Comparison of ENCODE assay signal across 8 mouse cellular contexts in the genomic region with DNA sequence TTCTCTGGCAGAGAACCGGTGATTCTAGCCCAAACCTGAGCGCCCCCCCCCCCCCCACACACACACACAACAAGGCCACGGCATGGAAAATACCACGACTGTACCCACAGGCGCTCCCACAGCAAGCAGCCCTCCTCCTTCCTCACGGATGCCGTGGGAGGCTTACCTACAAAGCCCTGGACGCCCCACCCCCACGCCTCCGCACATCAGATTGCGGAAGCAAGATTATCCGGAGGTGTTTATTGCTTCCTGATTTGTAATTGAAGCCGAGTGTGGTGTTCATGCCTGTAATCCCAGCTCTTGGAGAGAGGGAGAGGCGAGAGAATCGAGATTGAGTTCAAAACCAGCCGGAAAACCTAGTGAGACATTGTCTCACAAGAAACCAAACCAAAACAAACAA. TPM values are rescaled to one million over a fixed set of nuclear protein-coding genes. Genes with fewer than 3 reads are reported as not detected.
DNase-seq lines count a peak whose midpoint lies in the region; ATAC-seq lines count a peak whose summit lies in the region.

No protein-coding gene starts in this region.

- no peaks in the 10 kb centered on the region for H3K36me3 ChIP-seq in embryonic facial prominence, embryonic 14.5 days (ENCODE audit: control insufficient read depth, insufficient read depth, low read length)
- H3K36me3 ChIP-seq in intestine, embryonic 14.5 days (ENCODE audit: control insufficient read depth, insufficient read depth, low read length), result no peaks in the 10 kb centered on the region
- H3K36me3 ChIP-seq in stomach, embryonic 15.5 days, result no peaks in the 10 kb centered on the region

- no peaks in the 10 kb centered on the region for H3K9me3 ChIP-seq in embryonic facial prominence, embryonic 14.5 days (ENCODE audit: control insufficient read depth, low read length)
- no peaks in the 10 kb centered on the region for H3K9me3 ChIP-seq in intestine, embryonic 14.5 days (ENCODE audit: control insufficient read depth, low read length)
- no peaks in the 10 kb centered on the region for H3K9me3 ChIP-seq in stomach, embryonic 15.5 days

- peak; percentile 29 for DNase-seq in embryo, embryonic 10.5 days (ENCODE audit: low spot score)
- no peak for DNase-seq in embryo, embryonic 9.5 days (ENCODE audit: extremely low spot score)
- DNase-seq in CD4-positive, CD25-positive, alpha-beta regulatory T cell, adult 2 months (ENCODE audit: low read depth, low spot score), result peak; percentile 90
- DNase-seq in embryonic facial prominence, embryonic 14.5 days (ENCODE audit: low spot score), result peak; percentile 38
- no peak for DNase-seq in intestine, embryonic 14.5 days (ENCODE audit: low spot score)
- DNase-seq in lung, postnatal 25 days (ENCODE audit: low spot score), result peak; percentile 54

- peaks cover 20% of the 10 kb centered on the region for H3K4me1 ChIP-seq in embryonic facial prominence, embryonic 14.5 days (ENCODE audit: control insufficient read depth, insufficient read depth, low read length)
- H3K4me1 ChIP-seq in intestine, embryonic 14.5 days (replicated peaks; ENCODE audit: control insufficient read depth, insufficient read depth, low read length), result peaks cover 11% of the 10 kb centered on the region
- H3K4me1 ChIP-seq in stomach, embryonic 15.5 days, result peaks cover 29% of the 10 kb centered on the region

- H3K27ac ChIP-seq in embryonic facial prominence, embryonic 14.5 days (replicated peaks; ENCODE audit: low read depth, low read length), result no peak overlapping the region; the same call in 1 of the 2 replicates
- H3K27ac ChIP-seq in intestine, embryonic 14.5 days (ENCODE audit: low read depth), result no peak overlapping the region
- no peak overlapping the region for H3K27ac ChIP-seq in stomach, embryonic 15.5 days

- ATAC-seq in embryonic facial prominence, embryonic 14.5 days (ENCODE audit: low read depth), result no peak
- no peak for ATAC-seq in intestine, embryonic 14.5 days (replicated peaks; ENCODE audit: low FRiP score, low TSS enrichment, low read depth)
- no peak for ATAC-seq in stomach, embryonic 15.5 days (ENCODE audit: insufficient read depth, low FRiP score, low read depth)
- ATAC-seq in erythroblast, adult 5-6 weeks (replicated peaks; ENCODE audit: low FRiP score, poor library complexity, severe bottlenecking), result no peak

- peaks cover 45% of the 10 kb centered on the region for H3K27me3 ChIP-seq in embryonic facial prominence, embryonic 14.5 days (replicated peaks; ENCODE audit: control insufficient read depth, insufficient read depth, low read length)
- H3K27me3 ChIP-seq in intestine, embryonic 14.5 days (replicated peaks; ENCODE audit: control insufficient read depth, insufficient read depth, low read length), result peaks cover 53% of the 10 kb centered on the region
- peaks cover 63% of the 10 kb centered on the region for H3K27me3 ChIP-seq in stomach, embryonic 15.5 days (replicated peaks)

- peak overlapping the region; percentile 56 for H3K9ac ChIP-seq in embryonic facial prominence, embryonic 14.5 days (ENCODE audit: low read depth, low read length)
- H3K9ac ChIP-seq in intestine, embryonic 14.5 days (ENCODE audit: low read length), result no peak overlapping the region
- H3K9ac ChIP-seq in stomach, embryonic 15.5 days, result no peak overlapping the region

- H3K4me2 ChIP-seq in embryonic facial prominence, embryonic 14.5 days (ENCODE audit: low read depth, low read length), result peak overlapping the region; percentile 95
- H3K4me2 ChIP-seq in intestine, embryonic 14.5 days (ENCODE audit: low read length), result peak overlapping the region; percentile 47
- H3K4me2 ChIP-seq in stomach, embryonic 15.5 days, result peak overlapping the region; percentile 50

- WGBS in embryonic facial prominence, embryonic 14.5 days, result 8% methylated on average over 12 of the region's 16 CpGs
- WGBS in intestine, embryonic 14.5 days, result 10% methylated on average over 16 of the region's 16 CpGs
- 9% methylated on average over 15 of the region's 16 CpGs for WGBS in stomach, embryonic 15.5 days

- H3K4me3 ChIP-seq in embryonic facial prominence, embryonic 14.5 days (ENCODE audit: low read depth, low read length), result peak overlapping the region; percentile 30
- H3K4me3 ChIP-seq in intestine, embryonic 14.5 days (ENCODE audit: low read depth, low read length), result peak overlapping the region; percentile 25
- peak overlapping the region; percentile 29 for H3K4me3 ChIP-seq in stomach, embryonic 15.5 days (replicated peaks)

RNA-seq across cellular contexts. Expression of gene Mapk11, which starts 2.4 kb away (rescaled TPM):
- 7.8 and 8.6 TPM in 2 replicates for polyA plus RNA-seq in embryonic facial prominence, embryonic 14.5 days (2014; fragmentation: Nextera tagmentation; extraction: Ambion mirVana)
- 7.4 and 7.8 TPM in 2 replicates for polyA plus RNA-seq in intestine, embryonic 14.5 days (2014; fragmentation: Nextera tagmentation; extraction: Ambion mirVana)
- 5.9 and 6.4 TPM in 2 replicates for polyA plus RNA-seq in stomach, embryonic 15.5 days (2015; fragmentation: Nextera tagmentation; extraction: Ambion mirVana)
- not detected in 2 replicates for total RNA-seq in erythroblast, adult 5-6 weeks (2015; ENCODE audit: low replicate concordance)
- 0.17 TPM in 1 of 2 replicates, not detected in the other for total RNA-seq in erythroblast, adult 5-6 weeks (2017; ENCODE audit: low replicate concordance)

RNA-seq across cellular contexts. Expression of gene Mapk12, which starts 6.5 kb away (rescaled TPM):
- 13.6 and 14.2 TPM in 2 replicates for polyA plus RNA-seq in embryonic facial prominence, embryonic 14.5 days (2014; fragmentation: Nextera tagmentation; extraction: Ambion mirVana)
- 4.5 and 5.1 TPM in 2 replicates for polyA plus RNA-seq in intestine, embryonic 14.5 days (2014; fragmentation: Nextera tagmentation; extraction: Ambion mirVana)
- polyA plus RNA-seq in stomach, embryonic 15.5 days (2015; fragmentation: Nextera tagmentation; extraction: Ambion mirVana), result 3.8 and 4.7 TPM in 2 replicates
- not detected in 2 replicates for total RNA-seq in erythroblast, adult 5-6 weeks (2015; ENCODE audit: low replicate concordance)
- not detected in 2 replicates for total RNA-seq in erythroblast, adult 5-6 weeks (2017; ENCODE audit: low replicate concordance)

RNA-seq across cellular contexts. Expression of gene Hdac10, which starts 18.5 kb away (rescaled TPM):
- 15.5 and 17.8 TPM in 2 replicates for polyA plus RNA-seq in embryonic facial prominence, embryonic 14.5 days (2014; fragmentation: Nextera tagmentation; extraction: Ambion mirVana)
- polyA plus RNA-seq in intestine, embryonic 14.5 days (2014; fragmentation: Nextera tagmentation; extraction: Ambion mirVana), result 18.3 and 20.3 TPM in 2 replicates
- 20.9 and 23.3 TPM in 2 replicates for polyA plus RNA-seq in stomach, embryonic 15.5 days (2015; fragmentation: Nextera tagmentation; extraction: Ambion mirVana)
- total RNA-seq in erythroblast, adult 5-6 weeks (2015; ENCODE audit: low replicate concordance), result 1.5 TPM in 1 of 2 replicates, not detected in the other
- total RNA-seq in erythroblast, adult 5-6 weeks (2017; ENCODE audit: low replicate concordance), result 1.7 and 2.5 TPM in 2 replicates

RNA-seq across cellular contexts. Expression of gene Tubgcp6, which starts 24.1 kb away (rescaled TPM):
- 13.9 and 16.9 TPM in 2 replicates for polyA plus RNA-seq in embryonic facial prominence, embryonic 14.5 days (2014; fragmentation: Nextera tagmentation; extraction: Ambion mirVana)
- polyA plus RNA-seq in intestine, embryonic 14.5 days (2014; fragmentation: Nextera tagmentation; extraction: Ambion mirVana), result 16.0 and 16.5 TPM in 2 replicates
- polyA plus RNA-seq in stomach, embryonic 15.5 days (2015; fragmentation: Nextera tagmentation; extraction: Ambion mirVana), result 12.0 and 12.9 TPM in 2 replicates
- total RNA-seq in erythroblast, adult 5-6 weeks (2015; ENCODE audit: low replicate concordance), result 7.3 and 13.8 TPM in 2 replicates
- 15.3 and 21.2 TPM in 2 replicates for total RNA-seq in erythroblast, adult 5-6 weeks (2017; ENCODE audit: low replicate concordance)

RNA-seq across cellular contexts. Expression of gene Plxnb2, which starts 33.6 kb away (rescaled TPM):
- polyA plus RNA-seq in embryonic facial prominence, embryonic 14.5 days (2014; fragmentation: Nextera tagmentation; extraction: Ambion mirVana), result 158 and 169 TPM in 2 replicates
- 149 and 150 TPM in 2 replicates for polyA plus RNA-seq in intestine, embryonic 14.5 days (2014; fragmentation: Nextera tagmentation; extraction: Ambion mirVana)
- 128 and 129 TPM in 2 replicates for polyA plus RNA-seq in stomach, embryonic 15.5 days (2015; fragmentation: Nextera tagmentation; extraction: Ambion mirVana)
- 9.6 and 14.2 TPM in 2 replicates for total RNA-seq in erythroblast, adult 5-6 weeks (2015; ENCODE audit: low replicate concordance)
- 4.9 and 6.9 TPM in 2 replicates for total RNA-seq in erythroblast, adult 5-6 weeks (2017; ENCODE audit: low replicate concordance)

Comparison
In these comparisons a context has a peak if more than half of its experiments do, and no peak if none do; other contexts are left out.
1. DNase-seq: peak in embryo, embryonic 10.5 days (single experiment), CD4-positive, CD25-positive, alpha-beta regulatory T cell, adult 2 months (single experiment), embryonic facial prominence, embryonic 14.5 days (single experiment) and lung, postnatal 25 days (single experiment); none in embryo, embryonic 9.5 days (single experiment) and intestine, embryonic 14.5 days (single experiment).
2. Peak in every context shown above with its lines, with median percentiles within 50 percentile points of each other: H3K4me2 ChIP-seq and H3K4me3 ChIP-seq.